ENCODE assay signal across 23 mouse cellular contexts in genomic region chr11:54242494-54242893, GRCm38 (mm10). TPM values are rescaled to one million over a fixed set of nuclear protein-coding genes. Genes with fewer than 3 reads are reported as not detected.
"Had no signal": no experiment of that assay in that cellular context is flagged by ENCODE, and none has a peak within 500 bp of the region (broad histone marks: within the 10 kb centered on the region; RNA-seq: fewer than 3 reads in every experiment).

No protein-coding gene starts in this region.

- H3K27ac ChIP-seq: neural tube, embryonic 12.5 days; neural tube, embryonic 13.5 days; neural tube, embryonic 15.5 days; stomach, embryonic 15.5 days; stomach, postnatal 0 days had no signal

- H3K9ac ChIP-seq: neural tube, embryonic 12.5 days; neural tube, embryonic 13.5 days; neural tube, embryonic 15.5 days; stomach, embryonic 15.5 days had no signal

- H3K4me1 ChIP-seq: neural tube, embryonic 12.5 days; neural tube, embryonic 13.5 days; neural tube, embryonic 15.5 days; stomach, embryonic 15.5 days had no signal

- H3K36me3 ChIP-seq: neural tube, embryonic 12.5 days; neural tube, embryonic 13.5 days; neural tube, embryonic 15.5 days; stomach, embryonic 15.5 days had no signal

- H3K9me3 ChIP-seq: neural tube, embryonic 12.5 days; neural tube, embryonic 13.5 days; neural tube, embryonic 15.5 days; stomach, embryonic 15.5 days had no signal

- H3K4me3 ChIP-seq: neural tube, embryonic 12.5 days; neural tube, embryonic 13.5 days; neural tube, embryonic 15.5 days; stomach, embryonic 15.5 days had no signal

- H3K4me2 ChIP-seq: neural tube, embryonic 12.5 days; neural tube, embryonic 13.5 days; neural tube, embryonic 15.5 days; stomach, embryonic 15.5 days had no signal

- H3K27me3 ChIP-seq: neural tube, embryonic 12.5 days; neural tube, embryonic 13.5 days; neural tube, embryonic 15.5 days; stomach, embryonic 15.5 days had no signal

- DNase-seq: retina, postnatal 1 day; right cerebral cortex, adult 18-20 months; right cerebral cortex, postnatal 14 days; right cerebral cortex, postnatal 25 days; right cerebral cortex, postnatal 4 days; spleen, adult 18-20 months; thymus, adult 18-20 months; thymus, adult 2 months; thymus, postnatal 14 days; thymus, postnatal 25 days; thymus, postnatal 36 days; thymus, postnatal 4 days had no signal

RNA-seq across cellular contexts. Expression of gene Csf2, which starts 7.0 kb away (rescaled TPM):
- polyA plus RNA-seq: neural tube, embryonic 12.5 days; neural tube, embryonic 13.5 days; neural tube, embryonic 14.5 days; neural tube, embryonic 15.5 days; spleen, adult 2 months; stomach, embryonic 14.5 days; stomach, embryonic 16.5 days; stomach, postnatal 0 days; testis, adult 2 months; urinary bladder, adult 2 months had no signal

RNA-seq across cellular contexts. Expression of gene Il3, which starts 24.6 kb away (rescaled TPM):
- polyA plus RNA-seq: neural tube, embryonic 12.5 days; neural tube, embryonic 13.5 days; neural tube, embryonic 14.5 days; neural tube, embryonic 15.5 days; spleen, adult 2 months; stomach, embryonic 14.5 days; stomach, embryonic 15.5 days; stomach, embryonic 16.5 days; stomach, postnatal 0 days; testis, adult 2 months; thymus, adult 2 months; urinary bladder, adult 2 months had no signal
